Mouse (Mus musculus) heart, postnatal 4 days (tissue): Measurements from ENCODE around the gene Awat1. TPM values are rescaled to one million over a fixed set of nuclear protein-coding genes. Genes with fewer than 3 reads are reported as not detected.

Source experiments
- DNase-seq: peaks from one replicate; pipeline ENCODE4 v3.0.0; 2021
- total RNA-seq, 2 experiments: library from RNA; stranded (reverse); gene quantifications; 2 replicates each; pipeline ENCODE4 v1.2.3; 2021

Awat1 gene
- total RNA-seq = not detected

GRCm38 (mm10) chrX:100571951-100572350, at the start of gene Awat1:
Awat1 (plus strand) TSS chrX:100572251.
- no peak for DNase-seq

GRCm38 (mm10) chrX:100524471-100524870, 47.6 kb upstream of the Awat1 start, which contains the start of gene Dgat2l6:
Dgat2l6 (plus strand) TSS chrX:100524838.
- DNase-seq = no peak

GRCm38 (mm10) chrX:100556026-100556425, 16.0 kb upstream of the Awat1 start:
- no peak for DNase-seq

DNA sequence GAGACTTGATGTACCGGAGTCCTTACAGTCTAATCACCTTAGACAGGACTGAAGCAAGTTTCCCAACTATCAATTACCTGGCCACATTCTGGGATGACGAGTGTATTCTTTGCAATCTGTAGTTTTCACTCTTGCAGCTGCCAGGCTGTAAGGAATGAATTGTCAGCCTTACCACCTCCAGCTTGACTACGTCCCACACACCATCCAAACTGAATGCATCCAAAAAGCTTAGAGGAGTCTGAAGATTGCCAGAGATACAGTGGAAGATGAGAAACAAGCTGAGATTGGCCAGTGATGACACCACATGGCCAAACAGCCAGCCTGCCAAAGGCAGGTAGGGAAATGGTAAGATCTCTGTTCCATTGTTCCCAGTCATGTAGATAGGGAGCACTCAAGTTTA, 6.4 kb upstream of the Awat1 start:
- no peak for DNase-seq

DNA sequence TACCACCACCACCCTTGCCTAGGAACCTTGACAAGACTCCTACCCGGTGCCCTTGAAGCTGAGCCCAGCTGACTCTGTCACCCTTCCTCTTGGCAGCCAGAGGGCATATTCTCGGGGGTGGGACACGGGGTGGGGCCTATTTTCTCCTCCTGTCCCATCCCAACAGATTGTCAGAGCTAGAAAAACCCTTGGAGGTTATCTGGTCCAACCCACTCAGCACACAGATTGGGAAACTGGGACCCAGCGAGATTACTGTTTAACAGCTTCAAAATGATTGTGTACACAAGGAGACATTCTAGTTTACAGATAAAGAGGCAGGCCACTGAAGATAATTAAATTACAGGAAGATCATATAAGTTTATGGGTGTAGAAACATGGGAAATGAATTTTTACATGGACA, 22.7 kb downstream of the Awat1 start, which contains the start of gene P2ry4:
P2ry4 (minus strand) TSS at position 79 of the 400 bp plus-strand sequence.
- DNase-seq = no peak

DNA sequence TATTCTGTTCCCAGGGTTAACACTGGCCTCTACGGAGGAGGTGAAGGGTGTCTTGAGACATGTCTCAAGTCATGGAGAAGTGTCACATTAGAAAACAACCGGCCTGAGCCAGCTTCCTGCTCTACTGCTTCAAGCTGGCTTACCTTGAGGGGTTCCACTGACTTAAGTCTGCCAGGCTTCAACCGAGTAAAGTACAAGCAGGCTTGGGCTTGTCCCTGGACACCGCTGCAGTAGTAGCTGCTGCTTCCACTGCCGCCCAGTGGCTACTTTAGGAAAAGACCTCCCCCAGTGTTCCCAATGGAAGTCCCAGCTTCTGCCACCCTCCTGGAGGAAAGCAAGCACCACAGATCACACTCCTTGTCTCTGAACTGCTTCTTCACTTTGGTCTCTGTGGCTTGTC, 25.4 kb downstream of the Awat1 start:
- DNase-seq = peak; percentile 55

DNA sequence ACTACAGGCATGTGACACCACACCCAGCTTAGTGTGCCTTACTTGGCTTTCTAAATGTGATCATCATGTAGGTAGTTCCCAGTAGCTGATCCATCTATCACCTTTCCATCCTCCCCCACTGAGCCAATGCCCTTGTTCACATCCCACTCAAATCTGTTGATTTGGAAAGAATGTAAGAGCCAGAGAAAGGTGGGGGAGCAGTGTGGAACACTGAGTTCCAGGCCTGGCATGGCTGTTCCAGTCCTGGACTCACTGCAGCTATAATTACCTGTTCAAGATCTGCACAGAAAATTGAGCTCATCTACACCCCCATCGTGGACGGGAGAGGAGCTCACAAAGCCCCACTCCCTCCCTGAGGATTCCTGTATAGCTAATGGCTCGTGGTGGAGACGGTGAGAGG, 27.7 kb downstream of the Awat1 start:
- no peak for DNase-seq

DNA sequence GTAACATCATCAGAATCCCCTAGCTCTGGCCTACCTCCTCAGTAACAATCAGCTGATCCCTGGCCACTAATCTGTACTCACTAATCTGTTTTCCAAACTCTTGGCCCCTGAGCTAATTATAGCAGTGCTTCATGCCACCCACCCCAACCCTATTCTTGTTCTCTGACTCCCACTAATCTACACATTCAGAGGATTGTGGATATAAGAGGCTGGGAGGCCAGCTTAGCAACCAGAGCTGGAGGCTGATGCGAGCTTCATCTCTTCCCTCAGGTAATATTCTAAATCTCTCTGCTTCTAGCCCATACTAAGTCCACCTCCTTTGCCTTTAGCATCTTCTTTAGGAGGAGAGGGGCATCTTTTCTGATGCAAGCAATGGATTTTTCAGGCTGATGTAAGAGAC, 33.3 kb downstream of the Awat1 start, which contains the start of gene Arr3:
Arr3 (plus strand) TSS at position 184 of the 400 bp plus-strand sequence.
- no peak for DNase-seq

DNA sequence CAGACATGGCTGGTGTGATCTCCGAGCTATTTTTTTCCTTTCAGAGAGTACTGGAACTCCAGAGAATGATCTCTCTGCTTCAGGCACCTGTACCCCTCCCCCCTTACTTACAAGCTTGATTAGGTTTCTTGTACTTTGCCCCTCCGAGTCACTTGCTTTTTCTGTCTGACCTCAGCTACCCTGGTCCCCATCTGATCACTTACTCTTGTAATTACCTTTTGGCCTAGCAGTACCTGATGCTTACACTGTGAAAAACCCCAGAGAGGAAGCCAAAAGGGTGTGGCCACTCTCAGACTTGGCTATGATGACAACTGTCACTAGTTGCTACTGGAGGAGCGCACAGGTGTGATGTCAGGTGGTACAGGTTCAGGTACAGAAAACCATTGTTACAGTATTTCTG, 46.4 kb downstream of the Awat1 start:
- no peak for DNase-seq

DNA sequence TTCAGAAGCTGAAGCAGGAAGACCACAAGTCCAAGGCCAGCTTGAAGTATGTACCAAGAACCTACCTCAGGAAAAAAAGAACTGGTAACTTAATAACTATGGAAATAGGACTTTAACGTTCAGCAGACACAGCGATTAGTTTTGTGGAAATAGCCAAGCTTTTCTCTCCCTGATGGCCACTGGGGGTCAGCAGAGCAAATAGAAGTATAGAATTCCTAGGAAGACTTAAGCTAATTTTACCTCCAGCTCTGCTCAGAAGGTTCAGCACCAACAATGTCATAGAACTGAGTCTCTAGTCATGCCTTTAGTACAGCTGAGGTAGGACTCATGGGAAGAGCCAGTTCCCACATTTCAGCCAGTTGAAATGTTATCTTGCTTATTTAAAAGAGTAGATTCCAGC, 49.3 kb downstream of the Awat1 start:
- DNase-seq = no peak

- no peak for DNase-seq
Measured at GRCm38 (mm10) chrX:100624242-100624641, 52.2 kb downstream of the Awat1 start.

DNA sequence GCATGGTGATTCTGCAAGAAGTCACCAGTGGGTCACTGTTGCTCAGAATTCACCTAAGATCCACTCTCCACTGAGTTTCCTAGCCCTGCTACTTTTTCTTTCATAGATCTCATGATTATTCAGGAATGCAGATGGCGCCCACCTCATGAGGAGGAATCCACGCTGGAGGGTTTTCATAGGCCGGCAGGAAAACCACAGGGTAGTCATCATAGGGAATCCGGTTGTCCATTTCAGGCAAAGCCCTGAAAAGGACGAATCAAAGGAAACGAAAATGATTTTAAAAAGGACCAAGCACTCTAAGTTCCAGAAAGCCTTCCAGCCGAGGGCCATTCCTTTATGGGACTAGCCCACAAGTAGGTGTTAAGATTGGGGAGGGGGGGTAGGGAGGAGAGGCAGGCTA, 53.1 kb downstream of the Awat1 start:
- DNase-seq = no peak

GRCm38 (mm10) chrX:100625546-100625801, 53.4 kb downstream of the Awat1 start, which contains the start of gene Kif4:
Kif4 (plus strand) TSS chrX:100625737.
- no peak for DNase-seq

GRCm38 (mm10) chrX:100625802-100626793, 54.0 kb downstream of the Awat1 start, which contains the start of gene Pdzd11:
Pdzd11 (minus strand) TSS chrX:100626568.
- peak; percentile 89 for DNase-seq

Other genes starting within 250 kb of the Awat1 start
- gene Otud6a, start 143.2 kb upstream of the Awat1 start, total RNA-seq = not detected
- gene Awat2, start 129.5 kb upstream of the Awat1 start, total RNA-seq = not detected
- 10 to 100 TPM; 44.6 to 46.4 TPM for gene Igbp1, start 78.0 kb upstream of the Awat1 start, total RNA-seq
- not detected for gene Dgat2l6, start 47.4 kb upstream of the Awat1 start, total RNA-seq
- gene P2ry4, start 22.6 kb downstream of the Awat1 start, total RNA-seq = not detected
- gene Arr3, start 33.2 kb downstream of the Awat1 start, total RNA-seq = not detected
- gene Kif4, start 53.5 kb downstream of the Awat1 start, total RNA-seq = 10 to 100 TPM; 29.3 to 32.1 TPM
- gene Pdzd11, start 54.3 kb downstream of the Awat1 start, total RNA-seq = 10 to 100 TPM; 36.5 to 42.0 TPM
- gene Gdpd2, start 157.6 kb downstream of the Awat1 start, total RNA-seq = under 1 TPM; 0.32 to 0.41 TPM
- gene Dlg3, start 195.5 kb downstream of the Awat1 start, total RNA-seq = 1 to 10 TPM; 4.6 to 5.3 TPM